Mouse (Mus musculus) R1 (cell line): Measurements from ENCODE around the gene Slc16a13.
A peak's percentile ranks its signal among the peaks of the same experiment; 100 is the strongest.

Source experiments
- DNase-seq: peaks from one replicate; pipeline ENCODE4 v3.0.0-alpha.2; 2018; ENCODE audit warnings: low read depth, low spot score

The Slc16a13 gene

GRCm38 (mm10) chr11:70212423-70212822 is 8.4 kb downstream of the Slc16a13 start, which contains the start of gene Slc16a11:
Slc16a11 (plus strand) TSS chr11:70212752.
- no peak for DNase-seq

GRCm38 (mm10) chr11:70211972-70212371 is 8.9 kb downstream of the Slc16a13 start:
- DNase-seq = no peak

- peak; percentile 26 for DNase-seq
Observed at GRCm38 (mm10) chr11:70210681-70211080, 10.2 kb downstream of the Slc16a13 start.

GRCm38 (mm10) chr11:70208778-70209388 is 12.0 kb downstream of the Slc16a13 start:
- no peak for DNase-seq

GRCm38 (mm10) chr11:70207283-70207682 is 13.6 kb downstream of the Slc16a13 start:
- DNase-seq = no peak

GRCm38 (mm10) chr11:70206801-70207200 is 14.1 kb downstream of the Slc16a13 start:
- no peak for DNase-seq

GRCm38 (mm10) chr11:70201691-70202090 is 19.2 kb downstream of the Slc16a13 start:
- DNase-seq = peak; percentile 75

- DNase-seq = no peak
Observed at GRCm38 (mm10) chr11:70200036-70200608, 20.7 kb downstream of the Slc16a13 start.

GRCm38 (mm10) chr11:70199107-70199506 is 21.8 kb downstream of the Slc16a13 start:
- DNase-seq = no peak

- no peak for DNase-seq
Observed at GRCm38 (mm10) chr11:70198332-70198731, 22.5 kb downstream of the Slc16a13 start.

- no peak for DNase-seq
Observed at GRCm38 (mm10) chr11:70193354-70194285, 27.2 kb downstream of the Slc16a13 start.

- no peak for DNase-seq
Observed at GRCm38 (mm10) chr11:70192157-70192556, 28.7 kb downstream of the Slc16a13 start.

GRCm38 (mm10) chr11:70191188-70191587 is 29.7 kb downstream of the Slc16a13 start:
- DNase-seq = no peak

- peak; percentile 51 for DNase-seq
Observed at GRCm38 (mm10) chr11:70189319-70190134, 31.3 kb downstream of the Slc16a13 start.

- DNase-seq = no peak
Observed at GRCm38 (mm10) chr11:70185120-70185519, 35.7 kb downstream of the Slc16a13 start.

- no peak for DNase-seq
Observed at GRCm38 (mm10) chr11:70180496-70180895, 40.4 kb downstream of the Slc16a13 start.

- DNase-seq = peak; percentile 57
Observed at GRCm38 (mm10) chr11:70179401-70179800, 41.5 kb downstream of the Slc16a13 start.

- DNase-seq = no peak
Observed at GRCm38 (mm10) chr11:70178756-70179155, 42.1 kb downstream of the Slc16a13 start.

- DNase-seq = no peak
Observed at GRCm38 (mm10) chr11:70178311-70178710, 42.6 kb downstream of the Slc16a13 start.

GRCm38 (mm10) chr11:70177647-70178046 is 43.2 kb downstream of the Slc16a13 start:
- peak; percentile 70 for DNase-seq

- DNase-seq = no peak
Observed at GRCm38 (mm10) chr11:70174491-70174890, 46.4 kb downstream of the Slc16a13 start.
